Mouse (Mus musculus) midbrain, embryonic 14.5 days (tissue): ENCODE measurements around the gene Tsc22d2. TPM values are rescaled to one million over a fixed set of nuclear protein-coding genes. Genes with fewer than 3 reads are reported as not detected.

Experiments used
- ATAC-seq: fragments of 200-750 bp; cut with Nextera tagmentation; 2 replicates; pipeline ENCODE4 v1.8.0; 2017; ENCODE audit warnings: moderate number of reproducible peaks, moderate library complexity; ENCODE audit not compliant: low FRiP score, low TSS enrichment
- DNase-seq: peaks from one replicate; pipeline ENCODE4 v3.0.0-alpha.2; 2015
- H3K27ac ChIP-seq: fragments of 300-500 bp; sonication (generic); replicated peaks from 2 replicates; pipeline ENCODE4 v1.5.1; 2014; ENCODE audit warnings: mild to moderate bottlenecking, low read depth, low read length, moderate library complexity
- H3K27me3 ChIP-seq: fragments of 300-500 bp; sonication (generic); 2 replicates; pipeline ENCODE4 v1.6.1; 2014; ENCODE audit warnings: low read length, control low read depth, mixed read lengths; ENCODE audit not compliant: control insufficient read depth, insufficient read depth
- H3K36me3 ChIP-seq: fragments of 300-500 bp; sonication (generic); 2 replicates; pipeline ENCODE4 v1.6.1; 2014; ENCODE audit warnings: low read length, control low read depth; ENCODE audit not compliant: control insufficient read depth, insufficient read depth
- H3K4me1 ChIP-seq: fragments of 300-500 bp; sonication (generic); 2 replicates; pipeline ENCODE4 v1.6.1; 2014; ENCODE audit warnings: mild to moderate bottlenecking, antibody characterized with exemption, low read length, control low read depth; ENCODE audit not compliant: control insufficient read depth, insufficient read depth
- H3K4me2 ChIP-seq: fragments of 300-500 bp; sonication (generic); 2 replicates; pipeline ENCODE4 v1.6.1; 2014; ENCODE audit warnings: mild to moderate bottlenecking, low read length, moderate library complexity
- H3K4me3 ChIP-seq: fragments of 300-500 bp; sonication (generic); replicated peaks from 2 replicates; pipeline ENCODE4 v1.5.1; 2014; ENCODE audit warnings: low read depth, low read length
- H3K9ac ChIP-seq: fragments of 300-500 bp; sonication (generic); replicated peaks from 2 replicates; pipeline ENCODE4 v1.6.1; 2014; ENCODE audit warnings: mild to moderate bottlenecking, low read length, moderate library complexity
- H3K9me3 ChIP-seq: fragments of 300-500 bp; sonication (generic); 2 replicates; pipeline ENCODE4 v1.6.1; 2016; ENCODE audit warnings: low read length, control low read depth, mixed read lengths; ENCODE audit not compliant: control insufficient read depth
- WGBS: fragments of 180-500 bp; shearing (Covaris S2); extraction: QIAGEN DNeasy Blood & Tissue Kit; methylation state at CpG from one replicate; pipeline ENCODE4 v1.1.7; 2014; 5-methylcytosine and 5-hydroxymethylcytosine counted together
- polyA plus RNA-seq: library from polyadenylated mRNA; unstranded; fragments of >200 nt; fragmentation: Nextera tagmentation; extraction: Ambion mirVana; gene quantifications from 2 replicates; pipeline ENCODE4 v1.2.1, GENCODE M21; 2014

Tsc22d2 gene
- polyA plus RNA-seq, 1 experiment from 2014 or later: 14.5 TPM

GRCm38 (mm10) chr3:58415884-58416725 is 1.6 kb downstream of the Tsc22d2 start:
- WGBS: under 1% methylated on average over 85 of the region's 85 CpGs
- no peaks in the 10 kb centered on the region for H3K36me3 ChIP-seq

DNA sequence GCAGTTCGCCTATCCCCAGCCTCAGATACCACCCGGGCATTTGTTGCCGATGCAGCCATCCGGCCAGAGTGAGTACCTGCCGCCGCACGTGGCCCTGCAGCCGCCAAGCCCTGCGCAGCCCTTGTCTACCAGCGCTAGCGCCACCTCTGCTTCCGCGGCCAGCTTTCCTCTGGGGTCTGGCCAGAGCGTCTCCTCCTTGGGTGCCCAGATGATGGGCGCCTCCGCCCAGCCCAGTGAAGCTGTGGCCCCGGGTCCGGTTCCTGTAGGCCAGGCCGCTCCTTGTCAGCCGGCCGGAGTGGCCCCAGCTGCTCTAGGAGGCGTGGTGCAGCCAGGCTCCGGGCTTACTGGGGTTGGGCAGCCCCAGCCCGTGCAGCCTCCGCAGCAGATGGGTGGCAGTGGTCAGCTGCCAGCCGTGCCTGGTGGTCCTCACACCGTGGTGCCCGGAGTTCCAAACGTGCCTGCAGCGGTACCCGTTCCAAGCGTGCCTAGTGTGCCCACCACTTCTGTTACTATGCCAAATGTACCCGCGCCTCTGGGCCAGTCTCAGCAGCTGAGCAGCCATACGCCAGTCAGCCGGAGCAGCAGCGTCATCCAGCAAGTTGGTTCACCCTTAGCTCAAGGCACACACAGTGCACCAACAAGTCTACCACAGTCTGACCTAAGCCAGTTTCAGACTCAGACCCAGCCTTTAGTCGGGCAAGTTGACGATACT is 2.4 kb downstream of the Tsc22d2 start:
- Histone ChIP-seq H3K9ac (peak overlapping the region; percentile 96), H3K4me3 (peak overlapping the region; percentile 99), H3K9me3 (no peaks in the 10 kb centered on the region), H3K4me2 (peak overlapping the region; percentile 98), H3K4me1 (peaks cover 28% of the 10 kb centered on the region), H3K36me3 (no peaks in the 10 kb centered on the region), H3K27ac (peak overlapping the region; percentile 98), H3K27me3 (no peaks in the 10 kb centered on the region)
- ATAC-seq: peak; percentile 46
- under 1% methylated on average over 39 of the region's 39 CpGs for WGBS
- peak; percentile 63 for DNase-seq

More at GRCm38 (mm10) chr3:58415884-58416725, 1.6 kb downstream of the Tsc22d2 start:
- peaks cover 28% of the 10 kb centered on the region for H3K4me1 ChIP-seq
- H3K4me3 ChIP-seq: peak overlapping the region; percentile 99
- no peaks in the 10 kb centered on the region for H3K27me3 ChIP-seq
- H3K27ac ChIP-seq: peak overlapping the region; percentile 98
- H3K9ac ChIP-seq: peak overlapping the region; percentile 96
- DNase-seq: peak; percentile 91
- ATAC-seq: peak; percentile 83
- no peaks in the 10 kb centered on the region for H3K9me3 ChIP-seq
- H3K4me2 ChIP-seq: peak overlapping the region; percentile 98

GRCm38 (mm10) chr3:58418724-58419705 is 4.5 kb downstream of the Tsc22d2 start:
- ATAC-seq: no peak
- DNase-seq: no peak
- peak overlapping the region; percentile 98 for H3K4me2 ChIP-seq
- H3K27me3 ChIP-seq: no peaks in the 10 kb centered on the region
- H3K27ac ChIP-seq: no peak overlapping the region
- H3K36me3 ChIP-seq: no peaks in the 10 kb centered on the region
- no peaks in the 10 kb centered on the region for H3K9me3 ChIP-seq
- 36% methylated on average over 5 of the region's 5 CpGs for WGBS
- 0 out of 2 replicates have a peak overlapping the region, but pooled peaks have one; percentile 31 for H3K9ac ChIP-seq
- H3K4me3 ChIP-seq: peak overlapping the region; percentile 99
- H3K4me1 ChIP-seq: peaks cover 32% of the 10 kb centered on the region

DNA sequence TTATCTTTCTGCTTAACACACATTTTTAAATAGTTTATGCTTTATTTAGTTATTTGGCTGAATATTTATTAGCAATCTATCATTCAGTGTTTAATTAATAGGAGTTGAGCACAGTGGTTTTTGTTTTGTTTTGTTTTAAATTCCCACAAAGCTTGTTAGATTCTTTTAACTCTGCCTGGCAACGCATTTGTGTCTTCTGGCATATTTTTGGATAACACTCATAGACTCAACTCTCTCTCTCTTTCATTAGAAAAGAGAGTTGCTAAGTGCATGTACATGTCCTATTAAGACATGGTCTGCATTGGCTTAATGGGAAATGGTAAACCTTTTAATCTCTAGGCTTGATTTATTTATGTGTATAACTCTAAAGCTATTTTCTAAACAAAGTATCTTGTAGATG is 14.3 kb downstream of the Tsc22d2 start:
- Histone ChIP-seq H3K27me3 (no peaks in the 10 kb centered on the region), H3K4me1 (no peaks in the 10 kb centered on the region), H3K4me2 (no peak overlapping the region), H3K4me3 (no peak overlapping the region), H3K9me3 (no peaks in the 10 kb centered on the region), H3K9ac (no peak overlapping the region), H3K36me3 (no peaks in the 10 kb centered on the region), H3K27ac (no peak overlapping the region)
- ATAC-seq (no peak), DNase-seq (no peak)
- 85% methylated on average over 1 of the region's 1 CpGs for WGBS

DNA sequence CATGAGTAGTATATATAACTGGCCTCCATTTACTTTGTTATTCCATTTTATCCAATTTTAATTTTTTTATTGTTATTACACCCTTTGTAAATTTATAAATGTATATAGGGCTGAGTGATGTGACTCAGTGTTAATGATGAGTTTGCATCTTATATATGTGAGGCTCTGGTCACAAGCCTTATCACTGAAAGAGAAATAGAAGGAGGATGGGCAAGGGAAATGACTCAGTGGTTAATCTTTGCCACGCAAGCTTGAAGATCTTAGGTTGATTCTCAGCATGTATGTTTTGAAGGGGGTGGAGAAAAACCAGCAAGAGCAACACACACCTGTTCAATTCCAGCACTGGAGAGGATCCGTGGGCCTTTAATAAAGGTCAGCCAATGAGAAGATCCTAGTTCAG is 19.9 kb downstream of the Tsc22d2 start:
- 96% methylated on average over 2 of the region's 2 CpGs for WGBS
- no peaks in the 10 kb centered on the region for H3K27me3 ChIP-seq
- no peak overlapping the region for H3K27ac ChIP-seq
- no peak overlapping the region for H3K4me2 ChIP-seq
- H3K9me3 ChIP-seq: no peaks in the 10 kb centered on the region
- no peak for DNase-seq
- H3K9ac ChIP-seq: no peak overlapping the region
- H3K4me3 ChIP-seq: no peak overlapping the region
- no peaks in the 10 kb centered on the region for H3K4me1 ChIP-seq
- no peak for ATAC-seq
- H3K36me3 ChIP-seq: peaks cover 2% of the 10 kb centered on the region; the same call in 1 of the 2 replicates

DNA sequence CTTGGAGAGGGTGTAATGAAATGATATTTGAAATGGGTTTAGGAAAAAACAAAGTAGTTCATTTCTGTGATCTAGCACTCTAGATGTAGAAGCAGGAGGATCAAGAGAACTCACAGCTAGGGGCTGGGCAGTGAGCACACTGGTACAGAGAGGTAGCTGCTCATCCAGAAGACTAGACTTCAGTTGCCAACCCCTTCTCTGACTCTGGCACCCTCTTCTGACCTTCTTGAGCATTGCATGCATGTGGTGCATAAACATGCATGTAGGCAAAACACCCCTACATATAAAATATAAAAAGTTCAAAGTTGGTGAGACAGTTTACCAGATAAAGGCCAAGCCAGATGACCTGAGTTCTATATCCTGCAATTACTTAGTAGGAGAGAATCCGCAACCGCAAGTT is 33.7 kb downstream of the Tsc22d2 start:
- WGBS: 98% methylated on average over 2 of the region's 2 CpGs
- DNase-seq: peak; percentile 7

GRCm38 (mm10) chr3:58449487-58449886 is 35.0 kb downstream of the Tsc22d2 start:
- no peaks in the 10 kb centered on the region for H3K36me3 ChIP-seq
- no peaks in the 10 kb centered on the region for H3K27me3 ChIP-seq
- H3K4me1 ChIP-seq: no peaks in the 10 kb centered on the region
- no peak overlapping the region for H3K27ac ChIP-seq
- H3K9ac ChIP-seq: no peak overlapping the region
- ATAC-seq (no peak), DNase-seq (no peak)
- no peaks in the 10 kb centered on the region for H3K9me3 ChIP-seq
- H3K4me3 ChIP-seq: no peak overlapping the region
- no peak overlapping the region for H3K4me2 ChIP-seq
- 95% methylated on average over 3 of the region's 3 CpGs for WGBS

More for the DNA sequence above, 33.7 kb downstream of the Tsc22d2 start:
- no peak for ATAC-seq
- no peak overlapping the region for H3K27ac ChIP-seq
- no peaks in the 10 kb centered on the region for H3K9me3 ChIP-seq
- no peaks in the 10 kb centered on the region for H3K36me3 ChIP-seq
- H3K4me2 ChIP-seq: no peak overlapping the region
- H3K4me1 ChIP-seq: no peaks in the 10 kb centered on the region
- H3K27me3 ChIP-seq: no peaks in the 10 kb centered on the region
- no peak overlapping the region for H3K4me3 ChIP-seq
- no peak overlapping the region for H3K9ac ChIP-seq
